Mouse (Mus musculus): ENCODE measurements around the gene Ispd. TPM values are rescaled to one million over a fixed set of nuclear protein-coding genes. Genes with fewer than 3 reads are reported as not detected.

Gene Ispd
- polyA plus RNA-seq, 1 experiment from 2014 or later: 2.1 TPM

DNA sequence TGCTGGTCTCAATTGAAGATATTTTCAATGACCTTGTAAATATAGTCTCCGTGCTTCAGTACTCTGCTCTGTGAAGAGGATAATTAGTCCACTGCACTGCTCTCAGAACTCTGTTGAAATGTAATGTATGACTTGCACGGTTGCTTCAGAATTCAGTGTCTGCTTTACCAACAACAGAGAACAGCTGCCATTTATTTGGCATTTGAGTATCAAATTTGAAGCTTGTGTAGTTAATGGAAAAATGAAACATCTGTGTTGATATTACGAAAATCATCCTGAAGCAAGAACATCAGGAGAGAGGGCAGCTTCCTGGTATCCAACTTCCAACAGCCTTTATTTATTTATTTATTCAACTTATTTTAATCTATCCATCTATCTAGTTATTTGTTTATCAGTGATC is 337.8 kb downstream of the Ispd start:
- DNase-seq: no peak
- Histone ChIP-seq H3K4me2 (ENCODE audit: low read depth, low read length) (no peak overlapping the region), H3K4me1 (ENCODE audit: insufficient read depth) (no peaks in the 10 kb centered on the region), H3K9ac (replicated peaks) (no peak overlapping the region), H3K27ac (ENCODE audit: low read depth) (no peak overlapping the region), H3K9me3 (ENCODE audit: low read length) (no peaks in the 10 kb centered on the region), H3K4me3 (ENCODE audit: low read depth, low read length) (no peak overlapping the region), H3K36me3 (replicated peaks; ENCODE audit: insufficient read depth, low read length) (no peaks in the 10 kb centered on the region), H3K27me3 (ENCODE audit: insufficient read depth, low read length) (no peaks in the 10 kb centered on the region)
- no peak for ATAC-seq
- 79% methylated on average over 3 of the region's 3 CpGs for WGBS (ENCODE audit: insufficient replicate concordance)
- TF ChIP-seq EP300 (IDR thresholded peaks at IDR 0.05; ENCODE audit: low read depth): no peak
- no peak for TF ChIP-seq CTCF (IDR thresholded peaks at IDR 0.05; ENCODE audit: low read depth)

GRCm38 (mm10) chr12:36720779-36721178 is 339.5 kb downstream of the Ispd start:
- Histone ChIP-seq H3K4me1 (ENCODE audit: insufficient read depth) (no peaks in the 10 kb centered on the region), H3K9ac (replicated peaks) (no peak overlapping the region), H3K4me2 (ENCODE audit: low read depth, low read length) (no peak overlapping the region), H3K9me3 (ENCODE audit: low read length) (no peaks in the 10 kb centered on the region), H3K36me3 (replicated peaks; ENCODE audit: insufficient read depth, low read length) (no peaks in the 10 kb centered on the region), H3K27ac (ENCODE audit: low read depth) (no peak overlapping the region), H3K4me3 (ENCODE audit: low read depth, low read length) (no peak overlapping the region), H3K27me3 (ENCODE audit: insufficient read depth, low read length) (no peaks in the 10 kb centered on the region)
- DNase-seq (no peak), ATAC-seq (no peak)
- TF ChIP-seq EP300 (IDR thresholded peaks at IDR 0.05; ENCODE audit: low read depth): no peak
- no peak for TF ChIP-seq CTCF (IDR thresholded peaks at IDR 0.05; ENCODE audit: low read depth)
- WGBS (ENCODE audit: insufficient replicate concordance): 74% methylated on average over 3 of the region's 3 CpGs

DNA sequence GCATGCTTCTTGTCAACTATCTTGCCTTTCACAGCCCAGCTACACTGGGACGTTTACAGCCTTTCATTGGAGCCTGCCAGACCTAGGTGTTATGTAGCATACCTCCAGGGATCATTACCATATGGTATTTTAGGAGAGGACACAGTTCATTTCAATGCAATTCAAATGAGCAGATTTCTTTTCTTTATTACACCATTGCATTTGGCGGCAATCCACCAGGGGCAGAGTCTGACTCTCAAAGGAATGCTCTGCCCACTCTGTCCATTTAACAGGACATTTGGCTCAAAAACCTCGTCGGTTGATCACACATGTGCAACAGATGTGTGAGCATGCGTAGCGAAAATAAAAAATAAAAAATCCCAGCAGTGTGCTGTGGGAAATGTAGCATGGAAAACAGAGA is 340.0 kb downstream of the Ispd start:
- no peak overlapping the region for H3K4me3 ChIP-seq (ENCODE audit: low read depth, low read length)
- TF ChIP-seq CTCF (IDR thresholded peaks at IDR 0.05; ENCODE audit: low read depth): no peak
- TF ChIP-seq EP300 (IDR thresholded peaks at IDR 0.05; ENCODE audit: low read depth): no peak
- H3K9me3 ChIP-seq (ENCODE audit: low read length): no peaks in the 10 kb centered on the region
- no peaks in the 10 kb centered on the region for H3K36me3 ChIP-seq (replicated peaks; ENCODE audit: insufficient read depth, low read length)
- DNase-seq (no peak), ATAC-seq (no peak)
- H3K27me3 ChIP-seq (ENCODE audit: insufficient read depth, low read length): no peaks in the 10 kb centered on the region
- no peak overlapping the region for H3K9ac ChIP-seq (replicated peaks)
- no peaks in the 10 kb centered on the region for H3K4me1 ChIP-seq (ENCODE audit: insufficient read depth)
- H3K4me2 ChIP-seq (ENCODE audit: low read depth, low read length): no peak overlapping the region
- 77% methylated on average over 6 of the region's 6 CpGs for WGBS (ENCODE audit: insufficient replicate concordance)
- H3K27ac ChIP-seq (ENCODE audit: low read depth): no peak overlapping the region

GRCm38 (mm10) chr12:36722754-36723153 is 341.5 kb downstream of the Ispd start:
- WGBS (ENCODE audit: insufficient replicate concordance): 74% methylated on average over 6 of the region's 6 CpGs
- no peak for ATAC-seq

DNA sequence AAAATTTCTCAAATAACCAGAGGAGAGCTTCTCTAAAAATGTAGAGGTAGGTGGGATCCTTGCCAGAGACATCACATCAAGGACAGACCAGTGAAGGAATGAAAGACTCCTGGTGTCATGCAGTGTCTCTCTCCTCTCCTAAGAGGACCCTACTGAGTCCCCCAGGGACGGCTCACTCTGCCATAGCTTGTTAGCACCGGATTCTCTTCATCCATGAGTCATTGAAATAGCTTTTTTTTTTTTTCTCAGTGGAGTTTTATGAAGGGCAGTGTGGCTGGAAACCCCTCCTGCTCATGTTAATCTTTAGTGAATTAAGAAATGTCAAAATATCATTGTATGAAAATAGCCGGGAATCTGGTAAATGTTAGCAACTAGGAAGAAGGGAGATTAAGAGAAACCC is 342.1 kb downstream of the Ispd start:
- H3K4me3 ChIP-seq (ENCODE audit: low read depth, low read length): no peak overlapping the region
- no peak for DNase-seq
- WGBS (ENCODE audit: insufficient replicate concordance): 62% methylated on average over 3 of the region's 3 CpGs

More at GRCm38 (mm10) chr12:36722754-36723153, 341.5 kb downstream of the Ispd start:
- Histone ChIP-seq H3K4me2 (ENCODE audit: low read depth, low read length) (no peak overlapping the region), H3K4me1 (ENCODE audit: insufficient read depth) (no peaks in the 10 kb centered on the region), H3K9ac (replicated peaks) (no peak overlapping the region), H3K36me3 (replicated peaks; ENCODE audit: insufficient read depth, low read length) (no peaks in the 10 kb centered on the region), H3K27ac (ENCODE audit: low read depth) (no peak overlapping the region), H3K27me3 (ENCODE audit: insufficient read depth, low read length) (no peaks in the 10 kb centered on the region), H3K4me3 (ENCODE audit: low read depth, low read length) (no peak overlapping the region), H3K9me3 (ENCODE audit: low read length) (no peaks in the 10 kb centered on the region)
- TF ChIP-seq EP300 (IDR thresholded peaks at IDR 0.05; ENCODE audit: low read depth) (no peak), CTCF (IDR thresholded peaks at IDR 0.05; ENCODE audit: low read depth) (no peak)
- no peak for DNase-seq

GRCm38 (mm10) chr12:36724297-36724696 is 343.0 kb downstream of the Ispd start:
- DNase-seq: no peak
- Histone ChIP-seq H3K9me3 (ENCODE audit: low read length) (no peaks in the 10 kb centered on the region), H3K4me3 (ENCODE audit: low read depth, low read length) (no peak overlapping the region), H3K4me2 (ENCODE audit: low read depth, low read length) (no peak overlapping the region), H3K9ac (replicated peaks) (no peak overlapping the region), H3K36me3 (replicated peaks; ENCODE audit: insufficient read depth, low read length) (no peaks in the 10 kb centered on the region), H3K27me3 (ENCODE audit: insufficient read depth, low read length) (no peaks in the 10 kb centered on the region), H3K27ac (ENCODE audit: low read depth) (no peak overlapping the region), H3K4me1 (ENCODE audit: insufficient read depth) (no peaks in the 10 kb centered on the region)
- TF ChIP-seq EP300 (IDR thresholded peaks at IDR 0.05; ENCODE audit: low read depth) (no peak), CTCF (IDR thresholded peaks at IDR 0.05; ENCODE audit: low read depth) (no peak)
- 72% methylated on average over 4 of the region's 4 CpGs for WGBS (ENCODE audit: insufficient replicate concordance)
- no peak for ATAC-seq

More for the DNA sequence above, 342.1 kb downstream of the Ispd start:
- Histone ChIP-seq H3K36me3 (replicated peaks; ENCODE audit: insufficient read depth, low read length) (no peaks in the 10 kb centered on the region), H3K4me1 (ENCODE audit: insufficient read depth) (no peaks in the 10 kb centered on the region), H3K4me2 (ENCODE audit: low read depth, low read length) (no peak overlapping the region), H3K9ac (replicated peaks) (no peak overlapping the region), H3K9me3 (ENCODE audit: low read length) (no peaks in the 10 kb centered on the region), H3K27ac (ENCODE audit: low read depth) (no peak overlapping the region), H3K27me3 (ENCODE audit: insufficient read depth, low read length) (no peaks in the 10 kb centered on the region)
- no peak for ATAC-seq
- TF ChIP-seq CTCF (IDR thresholded peaks at IDR 0.05; ENCODE audit: low read depth) (no peak), EP300 (IDR thresholded peaks at IDR 0.05; ENCODE audit: low read depth) (no peak)

DNA sequence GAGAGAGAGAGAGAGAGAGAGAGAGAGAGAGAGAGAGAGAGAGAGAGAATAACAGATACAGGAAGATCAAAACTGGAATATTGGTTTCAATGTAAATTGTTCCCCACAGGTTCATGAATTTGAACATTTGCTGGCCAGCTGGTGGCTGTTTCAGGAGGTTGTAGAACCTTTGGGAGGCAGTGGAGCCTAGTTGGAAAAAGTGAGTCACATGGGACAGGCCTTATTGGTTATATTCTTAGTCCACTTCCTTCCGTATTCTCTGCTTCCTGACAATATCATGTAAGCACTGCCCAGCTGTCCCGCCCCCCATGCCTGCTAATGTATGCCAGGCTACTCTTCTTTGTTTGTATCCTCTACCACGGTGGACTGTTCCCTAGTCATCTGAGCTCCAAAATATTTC is 344.0 kb downstream of the Ispd start:
- Histone ChIP-seq H3K27me3 (ENCODE audit: insufficient read depth, low read length) (no peaks in the 10 kb centered on the region), H3K9me3 (ENCODE audit: low read length) (no peaks in the 10 kb centered on the region), H3K36me3 (replicated peaks; ENCODE audit: insufficient read depth, low read length) (no peaks in the 10 kb centered on the region), H3K4me3 (ENCODE audit: low read depth, low read length) (no peak overlapping the region), H3K4me2 (ENCODE audit: low read depth, low read length) (no peak overlapping the region), H3K27ac (ENCODE audit: low read depth) (no peak overlapping the region), H3K4me1 (ENCODE audit: insufficient read depth) (no peaks in the 10 kb centered on the region), H3K9ac (replicated peaks) (no peak overlapping the region)
- WGBS (ENCODE audit: insufficient replicate concordance): 73% methylated on average over 3 of the region's 3 CpGs
- no peak for ATAC-seq
- TF ChIP-seq CTCF (IDR thresholded peaks at IDR 0.05; ENCODE audit: low read depth) (no peak), EP300 (IDR thresholded peaks at IDR 0.05; ENCODE audit: low read depth) (no peak)
- DNase-seq: no peak

Measured in liver, postnatal 0 days (tissue).